Mouse (Mus musculus) liver, embryonic 14.5 days (tissue): ENCODE results near the gene Lrrc47.

ENCODE experiments used
- CTCF ChIP-seq: IDR thresholded peaks from 2 replicates; pipeline ENCODE4 v1.5.1; 2016; ENCODE audit warnings: antibody characterized with exemption, low read depth, control low read depth
- EP300 ChIP-seq: IDR thresholded peaks from 2 replicates; pipeline ENCODE4 v1.6.1; 2016; ENCODE audit warnings: antibody characterized with exemption, low read depth

- no peak for TF ChIP-seq EP300
- no peak for TF ChIP-seq CTCF
These were observed 16.5 kb downstream of the Lrrc47 start for GRCm38 (mm10) chr4:154028066-154028465.
